Mouse (Mus musculus): ENCODE measurements around the gene Ptpra.
A peak's percentile ranks its signal among the peaks of the same experiment; 100 is the strongest.

Gene Ptpra

DNA sequence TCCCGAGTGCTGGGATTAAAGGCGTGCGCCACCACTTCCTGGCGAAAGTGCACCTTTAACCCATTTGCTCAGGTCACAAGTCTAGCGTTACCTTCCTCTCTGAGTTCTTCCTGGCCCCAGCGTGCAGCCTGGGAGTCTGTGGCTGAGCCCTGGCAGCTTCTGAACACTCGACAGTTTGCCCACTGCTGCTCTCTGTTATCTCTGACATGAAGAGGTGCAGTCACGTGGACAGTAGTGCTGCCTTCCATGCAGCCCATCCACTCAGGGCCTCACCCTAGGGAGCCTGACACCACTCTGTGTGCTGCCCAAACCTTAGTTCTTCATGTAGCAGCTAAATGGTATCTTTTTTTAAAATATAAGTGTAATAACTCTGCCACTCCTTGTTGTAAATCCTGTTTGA lies 96.9 kb downstream of the Ptpra start:
- no peak for DNase-seq (ENCODE audit: extremely low spot score, low spot score)

DNA sequence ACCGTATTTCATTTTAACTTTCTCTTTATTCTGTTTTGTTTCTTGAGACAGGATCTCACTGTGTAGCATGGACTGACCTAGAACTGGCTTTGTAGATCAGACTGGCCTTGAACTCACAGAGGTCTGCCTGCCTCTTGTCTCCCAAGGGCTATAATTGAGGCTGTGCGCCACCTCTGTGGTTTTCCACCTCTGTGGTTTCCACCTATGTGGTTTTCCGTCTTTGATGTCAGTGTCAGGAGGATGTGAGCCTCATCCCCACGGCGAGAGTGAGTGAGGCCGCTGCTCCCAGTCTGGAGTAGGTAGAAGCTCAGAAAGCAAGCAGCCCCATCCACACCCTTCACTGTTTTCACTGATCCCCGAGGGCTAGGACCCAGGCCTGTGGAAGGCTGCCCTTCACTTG lies 104.8 kb downstream of the Ptpra start:
- DNase-seq (ENCODE audit: extremely low spot score, low spot score): no peak

DNA sequence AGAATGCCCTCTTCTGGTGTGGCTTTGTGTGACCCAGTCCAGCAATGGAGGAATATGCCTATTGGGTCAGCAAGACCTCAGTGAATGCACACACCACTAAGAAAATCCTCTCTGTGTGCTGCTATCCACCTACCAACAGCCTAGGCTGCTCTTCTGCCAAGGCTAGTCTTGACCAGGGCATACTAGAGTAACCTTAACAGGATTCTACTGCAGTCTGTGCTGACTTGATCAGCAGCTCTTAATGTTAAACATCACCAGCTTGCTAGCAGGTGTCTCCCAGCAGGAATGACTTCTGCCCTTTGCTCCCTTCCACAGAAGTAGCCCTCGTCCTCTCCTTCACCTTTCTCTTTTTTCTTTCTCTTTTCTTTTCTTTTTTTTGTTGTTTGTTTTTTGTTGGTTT lies 106.2 kb downstream of the Ptpra start:
- DNase-seq (ENCODE audit: extremely low spot score, low spot score): no peak

DNA sequence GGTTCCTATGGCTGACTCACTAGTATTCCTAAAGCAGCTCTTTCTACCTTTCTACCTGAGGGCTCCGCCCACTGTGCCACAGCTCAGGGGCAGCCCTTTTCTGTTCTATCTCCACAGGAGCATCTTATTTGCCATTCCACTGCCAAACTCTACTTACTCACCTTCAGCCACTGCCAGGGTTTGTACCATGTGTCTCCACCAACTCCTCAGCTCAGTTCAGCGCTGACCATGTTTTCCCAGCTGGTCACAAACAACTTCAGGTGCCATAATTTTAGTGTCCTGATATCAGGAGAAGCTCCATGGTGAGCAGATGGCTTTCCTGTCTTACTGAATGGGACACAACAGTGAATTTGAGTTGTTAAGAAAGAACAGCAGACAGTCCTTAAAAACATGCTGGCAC lies 107.4 kb downstream of the Ptpra start:
- DNase-seq (ENCODE audit: extremely low spot score, low spot score): no peak

DNA sequence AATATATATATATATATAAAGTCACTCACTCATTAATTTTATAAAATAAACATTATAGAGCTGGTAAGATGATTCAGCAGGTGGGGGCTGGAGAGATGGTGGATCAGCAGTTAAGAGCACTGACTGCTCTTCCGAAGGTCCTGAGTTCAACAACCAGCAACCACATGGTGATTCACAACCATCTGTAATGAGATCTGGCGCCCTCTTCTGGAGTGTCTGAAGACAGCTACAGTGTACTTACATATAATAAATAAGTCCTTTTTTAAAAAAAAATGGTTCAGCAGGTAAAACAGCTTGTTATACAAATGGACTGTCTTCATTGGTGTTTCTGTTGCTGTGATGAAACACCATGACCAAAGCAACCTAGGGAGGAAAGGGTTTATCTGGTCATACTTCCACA lies 107.9 kb downstream of the Ptpra start:
- no peak for DNase-seq (ENCODE audit: extremely low spot score, low spot score)

DNA sequence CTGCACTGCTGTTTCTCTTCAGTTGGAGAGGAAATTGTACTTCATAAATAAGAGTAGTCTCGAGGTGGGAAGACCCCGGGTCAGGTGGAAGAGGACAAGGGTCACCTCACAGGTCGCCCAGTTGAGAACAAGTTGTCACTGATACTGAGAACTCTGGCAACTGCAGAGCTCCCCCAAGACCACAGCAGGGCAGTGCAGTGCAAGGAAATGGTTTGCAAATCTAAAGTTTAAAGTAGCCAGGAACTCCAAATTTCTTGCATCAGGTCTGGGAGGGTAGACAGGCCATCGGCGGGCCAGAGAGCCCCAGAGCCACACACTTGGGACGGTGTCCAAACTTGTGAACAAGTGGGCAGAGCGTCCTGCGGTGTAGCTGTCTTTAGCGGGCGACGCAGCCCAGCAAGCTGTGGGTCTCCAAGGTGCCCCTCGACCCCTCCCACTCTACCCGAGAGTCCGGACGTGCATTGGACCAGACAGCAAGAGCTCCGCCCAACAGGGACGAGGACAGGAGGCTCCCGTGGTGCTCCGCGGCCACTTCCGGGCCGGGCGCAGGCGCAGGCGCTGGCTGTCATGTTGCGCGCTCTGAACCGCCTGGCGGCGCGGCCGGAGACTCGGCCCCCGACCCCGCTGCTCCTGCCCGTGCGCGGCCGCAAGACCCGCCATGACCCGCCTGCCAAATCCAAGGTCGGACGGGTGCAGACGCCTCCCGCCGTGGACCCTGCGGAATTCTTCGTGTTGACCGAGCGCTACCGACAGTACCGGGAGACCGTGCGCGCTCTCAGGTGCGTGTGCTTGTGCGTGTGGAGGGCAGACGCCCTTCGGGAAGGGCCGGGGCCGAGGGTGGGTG lies 113.4 kb downstream of the Ptpra start, which contains the start of gene Mrps26:
Gene Mrps26, plus strand, starts transcription at position 531 of the 844 bp plus-strand sequence.
- peak; percentile 88 for DNase-seq (ENCODE audit: extremely low spot score, low spot score)

DNA sequence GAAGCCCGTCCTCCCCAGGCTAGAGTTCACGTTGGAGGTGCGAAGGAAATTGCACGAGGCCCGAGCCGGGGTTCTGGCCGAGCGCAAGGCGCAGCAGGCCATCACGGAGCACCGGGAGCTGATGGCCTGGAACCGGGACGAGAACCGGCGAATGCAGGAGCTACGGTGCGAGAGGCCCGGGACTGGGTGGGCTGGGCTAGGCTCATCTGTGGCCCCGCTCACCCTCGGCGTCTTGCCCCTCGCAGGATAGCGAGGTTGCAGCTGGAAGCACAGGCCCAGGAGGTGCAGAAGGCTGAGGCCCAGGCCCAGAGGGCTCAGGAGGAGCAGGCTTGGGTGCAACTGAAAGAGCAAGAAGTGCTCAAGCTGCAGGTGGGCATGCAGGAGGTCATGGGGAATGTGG lies 114.0 kb downstream of the Ptpra start:
- no peak for DNase-seq (ENCODE audit: extremely low spot score, low spot score)

DNA sequence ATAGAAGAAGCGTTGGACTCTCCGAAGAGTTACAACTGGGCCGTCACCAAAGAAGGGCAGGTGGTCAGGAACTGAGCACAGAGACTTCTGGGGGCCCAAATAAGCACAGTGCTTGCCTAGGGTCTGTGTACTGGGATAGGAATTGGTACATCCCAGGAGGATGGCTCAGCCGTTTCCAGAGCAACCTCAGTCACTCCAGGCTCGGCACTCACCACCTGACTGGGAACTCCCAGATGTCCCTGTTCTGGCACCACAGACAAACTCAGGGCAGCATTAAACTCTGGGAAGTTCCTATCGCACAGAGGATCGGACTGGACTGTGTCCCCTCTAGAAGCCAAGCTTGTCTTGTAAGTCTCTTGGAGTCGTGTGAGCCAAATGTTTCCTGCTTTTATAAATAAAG lies 114.9 kb downstream of the Ptpra start:
- DNase-seq (ENCODE audit: extremely low spot score, low spot score): no peak

DNA sequence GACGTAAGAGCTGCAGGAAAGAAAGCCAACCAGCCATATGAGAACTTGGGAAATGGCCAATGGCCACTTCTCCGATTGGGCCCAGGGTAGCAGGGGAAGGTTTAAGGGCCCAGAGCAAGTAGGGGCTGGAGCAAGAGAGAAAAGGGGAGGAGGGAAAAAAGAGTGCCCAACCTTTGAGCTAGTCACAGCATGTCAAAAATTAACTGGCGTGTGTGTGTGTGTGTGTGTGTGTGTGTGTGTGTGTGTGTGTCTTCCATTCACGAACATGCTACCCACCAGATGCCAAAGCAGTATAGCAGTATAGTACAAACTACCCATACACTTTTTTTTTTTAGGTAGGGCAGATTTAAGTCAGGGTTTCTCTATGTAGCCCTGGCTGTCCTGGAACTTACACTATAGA lies 118.8 kb downstream of the Ptpra start:
- DNase-seq (ENCODE audit: extremely low spot score, low spot score): no peak

DNA sequence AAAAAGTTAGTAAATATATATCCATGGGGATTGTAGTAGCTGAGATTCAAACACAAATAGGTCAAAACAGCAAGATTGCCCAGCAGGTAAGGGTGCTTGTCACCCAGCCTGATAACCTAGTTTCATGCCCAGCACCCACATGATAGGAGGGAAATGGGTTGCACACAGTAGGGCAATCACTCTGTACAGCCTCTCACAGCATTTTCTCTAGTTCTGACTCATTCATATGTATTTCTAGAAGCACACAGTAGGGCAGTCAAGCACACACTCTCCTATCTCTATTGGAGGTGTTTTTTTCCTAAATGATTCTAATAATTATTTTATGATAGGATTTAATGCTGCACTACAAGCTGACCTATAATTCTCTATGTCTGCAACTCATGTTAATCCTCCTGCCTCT lies 119.8 kb downstream of the Ptpra start:
- no peak for DNase-seq (ENCODE audit: extremely low spot score, low spot score)

DNA sequence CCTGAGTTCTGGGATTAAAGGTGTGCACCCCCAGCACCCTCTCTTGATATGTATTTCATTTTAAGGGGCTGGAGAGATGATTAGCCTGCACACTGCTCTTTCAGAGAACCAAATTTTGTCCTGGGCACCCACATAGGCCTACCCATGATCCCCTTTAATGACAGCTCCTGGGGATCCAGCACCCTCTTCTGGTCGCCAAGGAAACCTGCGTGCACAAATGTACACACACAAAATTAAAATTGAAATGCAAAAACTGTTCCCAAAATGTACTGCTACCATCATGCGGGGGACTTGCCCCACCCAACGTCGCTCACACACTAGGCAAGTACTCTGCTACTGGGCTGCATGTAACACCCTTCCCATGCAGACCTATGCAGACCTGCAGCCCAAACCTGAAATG lies 124.9 kb downstream of the Ptpra start:
- DNase-seq (ENCODE audit: extremely low spot score, low spot score): no peak

DNA sequence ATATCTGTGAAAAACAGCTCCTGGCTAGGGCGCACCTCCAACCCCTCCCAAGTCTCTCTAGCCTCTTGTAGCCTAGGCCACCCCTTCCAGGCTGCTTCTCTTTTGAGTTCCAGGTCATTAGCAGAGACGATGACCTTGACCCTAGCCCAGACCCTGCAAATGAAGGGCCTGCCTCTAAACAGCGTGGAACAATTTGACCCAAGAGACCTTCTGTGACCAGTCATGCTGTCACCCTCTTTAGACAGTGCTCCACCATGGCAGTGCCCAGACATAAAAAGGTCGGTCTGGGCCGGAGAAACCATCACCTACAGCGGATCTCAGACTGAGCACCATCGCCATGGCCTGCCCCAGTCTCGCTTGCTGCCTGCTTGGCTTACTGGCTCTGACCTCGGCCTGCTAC lies 125.8 kb downstream of the Ptpra start, which contains the start of gene Oxt:
Gene Oxt, plus strand, starts transcription at position 301 of the 400 bp plus-strand sequence.
- peak; percentile 21 for DNase-seq (ENCODE audit: extremely low spot score, low spot score)

DNA sequence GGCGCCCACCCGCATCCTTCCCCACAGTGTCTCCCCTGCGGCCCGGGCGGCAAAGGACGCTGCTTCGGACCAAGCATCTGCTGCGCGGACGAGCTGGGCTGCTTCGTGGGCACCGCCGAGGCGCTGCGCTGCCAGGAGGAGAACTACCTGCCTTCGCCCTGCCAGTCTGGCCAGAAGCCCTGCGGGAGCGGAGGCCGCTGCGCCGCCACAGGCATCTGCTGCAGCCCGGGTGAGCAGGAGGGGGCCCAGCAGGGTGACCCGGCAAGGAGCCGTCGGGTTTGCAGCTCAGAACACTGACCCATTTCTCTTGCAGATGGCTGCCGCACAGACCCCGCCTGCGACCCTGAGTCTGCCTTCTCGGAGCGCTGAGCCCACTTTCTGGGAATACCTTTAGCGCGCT lies 126.5 kb downstream of the Ptpra start:
- peak; percentile 46 for DNase-seq (ENCODE audit: extremely low spot score, low spot score)

DNA sequence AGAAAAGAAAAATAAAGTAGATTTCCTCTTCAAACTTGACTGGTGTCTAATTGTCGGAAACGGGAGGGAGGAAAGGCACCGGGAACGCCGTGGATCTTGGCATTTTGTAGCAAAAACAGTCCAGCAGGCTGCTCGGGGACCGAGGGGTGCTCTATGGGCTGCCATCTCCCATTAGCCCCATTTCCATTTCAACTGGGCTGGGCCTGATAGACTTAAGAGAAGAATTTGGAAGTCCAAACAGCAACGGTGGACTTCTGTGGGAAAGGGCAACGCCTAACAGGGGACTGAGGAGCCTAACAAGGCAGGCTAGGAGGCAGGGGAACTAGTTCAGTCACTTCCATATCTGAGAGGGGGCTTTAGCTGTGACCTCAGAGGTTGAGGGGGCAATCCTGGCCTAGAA lies 126.9 kb downstream of the Ptpra start:
- DNase-seq (ENCODE audit: extremely low spot score, low spot score): no peak

DNA sequence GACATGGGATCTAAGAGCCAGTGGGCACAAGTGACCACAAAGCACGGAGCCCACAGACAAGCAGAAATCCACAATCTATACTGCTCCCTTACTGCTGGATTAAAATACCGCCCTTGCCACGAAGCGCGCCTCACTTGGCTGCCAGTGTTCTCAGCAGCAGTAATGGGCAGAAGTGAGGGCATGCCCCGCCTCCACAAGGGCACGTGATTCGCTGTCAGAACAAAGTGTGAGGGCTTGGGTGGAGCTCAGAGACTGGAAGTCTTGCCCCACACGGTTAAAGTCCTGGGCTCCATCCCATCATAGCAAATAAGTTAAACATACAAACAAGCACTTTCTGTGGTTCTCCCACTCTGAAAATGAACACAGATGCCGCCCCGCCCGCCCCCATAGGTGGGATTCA lies 127.6 kb downstream of the Ptpra start:
- peak; percentile 36 for DNase-seq (ENCODE audit: extremely low spot score, low spot score)

DNA sequence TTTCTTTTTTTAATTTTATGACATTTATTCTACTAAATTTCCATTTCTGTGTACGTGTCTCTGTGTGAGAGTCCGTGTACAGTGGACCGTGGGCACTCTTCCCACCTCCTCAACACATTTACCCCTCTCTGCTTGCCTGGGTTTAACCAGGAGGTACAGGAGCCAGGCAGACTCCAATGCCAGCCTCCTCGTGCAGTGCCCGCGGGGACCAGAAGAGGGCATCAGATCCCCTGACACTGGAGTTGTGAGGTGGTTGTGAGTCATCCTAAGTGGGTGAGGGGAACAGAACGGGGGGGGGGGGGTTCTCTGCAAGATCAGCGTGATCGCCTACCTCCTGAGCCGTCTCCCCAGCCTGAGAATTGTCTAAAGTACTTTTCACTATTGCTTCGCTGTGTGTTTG lies 128.1 kb downstream of the Ptpra start:
- DNase-seq (ENCODE audit: extremely low spot score, low spot score): peak; percentile 62

DNA sequence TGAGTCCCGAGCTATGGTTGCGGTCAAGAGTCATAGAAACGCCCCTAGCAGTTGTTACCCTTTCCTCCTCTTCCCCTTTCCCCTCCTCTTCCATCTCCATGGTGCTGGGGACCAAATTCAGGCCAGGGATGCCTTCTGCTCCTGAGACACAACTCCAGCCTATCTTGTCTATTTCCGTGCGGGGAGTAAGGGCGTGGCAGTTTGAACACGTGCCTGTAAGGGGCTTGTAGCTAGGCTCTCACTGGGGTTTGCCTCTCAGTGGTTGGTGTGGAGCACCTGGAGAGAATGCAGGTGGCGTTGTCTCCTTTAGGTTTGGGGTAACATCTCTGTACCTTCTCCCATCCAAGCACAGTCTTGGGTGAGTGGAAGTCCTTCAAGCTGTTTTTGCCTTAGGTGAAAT lies 129.7 kb downstream of the Ptpra start:
- DNase-seq (ENCODE audit: extremely low spot score, low spot score): peak; percentile 33

DNA sequence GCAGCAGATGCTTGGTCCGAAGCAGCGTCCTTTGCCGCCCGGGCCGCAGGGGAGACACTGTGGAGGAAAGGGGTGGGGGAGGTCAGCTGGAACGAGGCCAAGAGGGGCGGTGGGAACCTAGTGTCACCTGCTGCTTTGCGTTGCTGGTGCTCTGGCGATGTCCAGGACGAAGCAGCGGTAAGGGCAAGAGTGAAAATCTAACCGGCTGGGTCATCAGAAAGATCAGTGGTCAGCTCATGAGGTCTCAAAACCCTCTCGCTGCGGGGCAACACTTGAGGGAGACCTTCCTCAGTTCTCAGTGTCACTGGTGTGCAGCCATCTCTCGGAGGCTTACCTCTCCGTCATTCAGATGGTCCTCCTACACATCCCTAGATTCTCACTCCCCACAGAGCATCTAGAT lies 131.1 kb downstream of the Ptpra start:
- DNase-seq (ENCODE audit: extremely low spot score, low spot score): peak; percentile 30

DNA sequence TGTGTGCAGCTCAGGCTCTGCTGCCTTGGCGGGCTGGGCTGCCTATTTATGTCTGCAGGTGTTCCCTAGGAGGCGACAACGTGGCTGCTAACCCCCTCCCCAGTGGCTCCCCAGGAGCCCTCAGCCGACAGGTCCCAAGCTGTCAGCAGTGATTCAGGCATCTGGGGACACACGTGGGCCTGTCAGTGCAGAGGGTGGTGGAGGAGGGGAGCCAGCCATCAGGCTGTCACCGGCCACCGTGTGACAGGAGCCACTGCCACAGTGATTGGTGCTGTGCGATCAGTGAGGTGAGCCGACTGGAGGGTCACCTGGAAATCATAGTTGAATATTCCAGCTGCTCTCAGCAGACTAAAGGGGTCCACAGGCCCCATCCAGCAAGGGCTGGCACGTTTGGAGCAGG lies 132.5 kb downstream of the Ptpra start, which contains the start of gene Avp:
Gene Avp, minus strand, starts transcription at position 3 of the 400 bp plus-strand sequence.
- DNase-seq (ENCODE audit: extremely low spot score, low spot score): no peak

DNA sequence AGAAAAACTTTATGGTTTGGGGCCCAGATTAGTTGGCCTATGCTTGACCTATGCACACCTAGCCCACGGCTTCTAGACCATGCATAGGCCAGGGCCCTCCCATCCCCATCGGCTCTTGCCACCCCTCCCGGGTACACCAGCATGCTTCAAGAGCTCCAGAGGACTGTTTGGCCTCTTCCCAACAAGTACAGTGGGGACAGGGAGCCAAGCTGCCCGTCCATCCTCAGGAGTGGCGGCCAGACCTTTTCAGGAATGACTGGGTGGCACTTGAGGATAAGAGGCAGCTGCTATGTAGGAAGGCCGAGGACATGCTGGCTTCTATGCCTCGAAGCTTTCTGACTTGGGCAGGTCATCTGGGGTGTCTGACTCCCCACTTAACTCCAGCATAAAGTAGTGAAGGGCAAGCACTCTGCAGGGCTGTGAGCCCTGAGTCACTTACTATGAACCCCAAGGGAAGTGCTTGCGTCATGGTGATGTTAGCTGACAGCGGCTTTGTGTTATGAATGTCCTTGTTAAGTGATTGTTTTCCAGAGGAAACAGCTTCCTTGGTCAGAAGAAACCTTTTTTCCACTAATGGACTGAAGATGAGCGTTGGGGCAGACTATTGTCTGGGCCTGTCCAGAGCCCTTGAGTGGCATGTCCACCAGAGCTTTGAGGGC lies 134.0 kb downstream of the Ptpra start:
- DNase-seq (ENCODE audit: extremely low spot score, low spot score): no peak

DNA sequence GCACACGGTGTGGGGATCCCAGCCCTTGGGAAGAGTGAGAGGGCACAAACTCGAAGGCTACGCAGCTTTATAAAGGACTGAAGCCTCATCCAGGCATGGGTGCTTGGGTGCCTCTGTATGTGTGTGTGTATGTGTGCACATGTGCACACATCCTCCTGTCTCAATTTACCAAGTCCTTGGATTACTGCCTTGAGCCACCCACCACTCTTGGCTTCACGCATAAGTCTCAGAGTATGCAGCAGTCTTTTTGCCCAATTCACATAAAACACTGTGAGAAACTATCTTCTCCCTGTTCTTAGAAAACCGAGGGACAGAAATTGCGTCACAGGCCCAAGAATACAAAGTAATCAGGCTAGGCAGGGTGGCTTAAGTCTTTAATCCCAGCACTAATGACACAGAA lies 135.9 kb downstream of the Ptpra start:
- no peak for DNase-seq (ENCODE audit: extremely low spot score, low spot score)

DNA sequence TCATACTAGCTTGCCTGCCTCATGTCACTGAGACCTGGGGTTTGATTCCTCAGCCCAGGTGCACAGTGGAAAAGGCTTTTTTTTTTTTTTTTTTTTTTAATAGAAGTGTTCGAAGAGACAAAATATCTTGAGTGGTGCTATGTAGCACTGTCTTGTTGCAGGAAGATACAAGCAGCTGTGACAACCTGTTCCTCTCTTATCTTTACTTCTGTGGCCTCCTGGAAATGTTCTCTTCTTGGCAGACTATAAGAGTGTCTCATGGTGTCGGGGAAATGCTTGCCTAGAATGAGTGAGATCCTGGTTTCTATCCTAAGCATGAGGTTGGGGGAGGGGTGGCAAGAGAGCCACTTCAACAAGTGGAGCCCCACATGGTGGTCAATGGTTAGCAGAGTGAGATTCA lies 138.3 kb downstream of the Ptpra start:
- DNase-seq (ENCODE audit: extremely low spot score, low spot score): no peak

DNA sequence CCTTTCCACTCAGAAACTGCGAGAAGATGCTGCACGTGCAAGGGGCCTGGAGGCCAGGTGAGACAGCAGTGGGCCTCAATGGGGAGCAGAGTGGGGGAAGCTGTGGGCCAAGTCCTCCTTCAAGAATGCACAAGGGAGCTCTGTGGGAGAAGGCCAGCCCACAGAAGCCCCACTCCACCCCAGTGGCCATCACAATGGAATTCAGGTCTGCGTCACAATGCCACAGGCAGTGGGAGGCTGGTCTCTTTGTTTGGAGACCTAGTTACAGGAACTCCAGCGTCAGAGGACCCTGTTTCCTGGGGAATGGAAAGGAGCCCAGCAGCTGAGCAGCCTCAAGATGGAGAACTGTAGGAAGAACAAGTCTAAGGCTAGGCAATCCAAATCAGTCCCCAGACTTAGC lies 139.1 kb downstream of the Ptpra start:
- no peak for DNase-seq (ENCODE audit: extremely low spot score, low spot score)

Measured in neural tube, embryonic 10.5 days (tissue).